Mouse (Mus musculus) kidney, adult 11 months (tissue): ENCODE data around the gene Col6a2.

Experiments used
- DNase-seq: peaks from one replicate; pipeline ENCODE4 v3.0.0; 2022

The Col6a2 gene

GRCm38 (mm10) chr10:76634584-76634983 lies 11.2 kb upstream of the Col6a2 start:
- no peak for DNase-seq

- DNase-seq = no peak
These were observed 10.7 kb upstream of the Col6a2 start for GRCm38 (mm10) chr10:76634094-76634571.

DNA sequence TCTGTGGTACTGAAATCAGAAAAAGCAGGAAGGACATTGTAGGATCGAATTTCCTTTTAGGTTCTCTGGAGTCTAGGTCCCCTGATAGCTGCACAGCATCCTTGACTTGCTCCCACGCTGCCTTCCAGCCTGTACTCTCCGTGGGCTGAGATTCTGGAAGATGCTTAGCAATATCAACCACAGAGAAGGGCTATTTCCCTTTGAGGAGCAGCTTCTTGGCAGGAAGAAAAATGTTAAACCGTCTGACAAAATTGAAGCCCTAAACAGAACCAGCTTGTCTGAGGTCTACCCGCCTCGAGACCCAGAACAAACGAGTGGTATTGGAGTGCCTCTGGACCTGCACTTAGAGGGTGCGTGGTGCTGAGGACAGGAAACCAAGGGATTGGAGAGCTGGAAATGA lies 9.2 kb upstream of the Col6a2 start:
- no peak for DNase-seq

DNA sequence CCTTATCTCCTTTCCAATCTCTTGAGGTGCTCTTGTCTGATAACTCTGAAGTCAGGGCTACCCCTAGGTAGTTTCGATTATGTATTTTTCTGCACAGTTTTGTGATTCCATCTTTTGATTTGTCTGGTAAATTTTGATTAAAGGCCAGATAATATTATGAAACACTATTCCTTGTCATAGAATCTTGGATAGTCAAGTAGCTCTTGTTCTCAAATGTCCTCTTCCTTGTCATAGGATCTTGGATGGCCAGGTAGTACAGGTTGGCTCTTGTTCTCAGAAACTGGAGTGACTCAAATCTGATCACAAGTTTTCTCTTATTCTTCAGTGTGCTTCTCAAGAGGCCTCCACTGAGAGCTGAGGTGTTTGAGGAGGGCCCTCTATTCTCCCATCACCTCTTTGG lies 7.2 kb upstream of the Col6a2 start:
- no peak for DNase-seq

GRCm38 (mm10) chr10:76627714-76628113 lies 4.3 kb upstream of the Col6a2 start:
- no peak for DNase-seq

GRCm38 (mm10) chr10:76624903-76625302 lies 1.5 kb upstream of the Col6a2 start:
- DNase-seq = no peak

DNA sequence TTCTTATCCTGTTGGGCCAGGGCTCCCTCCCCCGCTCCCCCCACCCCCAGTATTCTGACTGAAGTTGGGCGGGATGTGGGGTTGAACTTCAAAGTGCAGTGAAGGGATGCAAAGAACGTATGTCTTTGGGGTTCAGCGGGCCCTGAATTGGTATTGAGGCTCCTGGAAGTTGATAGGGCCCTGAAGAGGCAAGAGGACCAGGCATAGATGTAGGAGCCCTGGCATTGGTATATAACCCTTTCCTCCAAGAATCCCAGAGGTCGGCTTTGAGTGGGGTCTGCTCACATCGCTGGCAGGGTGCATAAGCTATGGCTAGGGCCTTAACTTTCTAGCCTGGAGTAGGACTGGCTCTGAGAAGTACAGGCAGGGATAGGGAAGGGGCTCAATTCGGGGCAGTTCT lies 304 bp upstream of the Col6a2 start:
- no peak for DNase-seq

DNA sequence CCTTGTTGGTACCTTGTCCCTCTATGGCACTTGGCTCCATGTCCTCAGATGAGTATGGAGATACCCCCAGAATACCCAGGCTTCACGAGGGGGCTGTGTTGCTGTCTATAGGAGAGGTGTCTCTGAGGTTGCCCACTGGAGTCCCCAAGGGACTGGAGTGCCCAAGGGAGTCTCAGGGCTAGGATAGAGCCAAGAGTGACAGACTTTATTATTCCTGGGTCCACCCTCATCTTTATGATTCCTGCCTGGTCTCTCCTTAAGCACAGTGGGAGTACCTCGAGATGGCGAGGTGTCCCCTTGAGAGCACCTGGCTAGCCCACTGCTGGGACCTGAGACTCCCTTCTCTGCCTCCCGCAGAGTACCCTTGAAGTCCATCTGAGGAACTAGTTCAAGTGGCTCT lies 1.0 kb downstream of the Col6a2 start:
- no peak for DNase-seq

GRCm38 (mm10) chr10:76612473-76612872 lies 11.0 kb downstream of the Col6a2 start:
- no peak for DNase-seq

DNA sequence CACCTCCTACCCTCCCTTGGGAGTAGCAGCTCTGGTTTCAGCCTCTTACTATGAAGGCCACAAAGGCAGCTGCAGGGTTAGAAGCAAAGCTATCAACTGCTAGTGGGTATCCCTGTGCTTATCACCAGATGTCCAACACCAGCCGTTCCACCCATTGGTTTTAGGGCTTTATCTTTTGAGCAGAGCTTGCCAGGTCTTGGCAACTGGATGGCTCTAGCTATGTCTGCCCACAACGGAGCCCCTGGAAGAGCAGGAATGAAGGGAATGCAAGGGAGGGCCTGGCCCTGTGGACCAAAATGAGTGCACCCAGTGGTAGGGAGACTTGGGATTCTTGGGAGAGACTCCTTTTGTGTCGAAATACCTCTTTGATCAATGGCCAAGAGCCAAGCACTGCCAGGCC lies 20.7 kb downstream of the Col6a2 start:
- no peak for DNase-seq

- DNase-seq = no peak
These were observed 27.1 kb downstream of the Col6a2 start for GRCm38 (mm10) chr10:76596338-76596737.

DNA sequence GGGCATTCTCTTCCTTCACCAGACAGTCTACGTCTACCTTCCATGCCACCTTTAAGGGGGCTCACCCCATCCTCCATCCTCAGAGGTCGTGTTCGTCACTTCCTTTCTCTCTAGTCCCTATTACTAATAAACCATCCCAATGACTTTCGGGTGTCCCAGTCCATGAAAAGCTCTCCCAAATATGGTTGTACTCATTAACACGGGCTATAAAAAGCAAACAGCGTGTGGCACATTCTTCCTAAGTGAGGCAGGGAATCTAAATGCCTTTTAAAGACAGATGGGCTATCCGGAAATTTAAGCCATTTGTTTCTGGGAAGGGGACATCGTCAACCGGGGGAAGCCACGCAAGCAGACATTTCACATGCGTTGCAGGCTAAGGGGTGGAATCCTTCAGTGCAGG lies 33.2 kb downstream of the Col6a2 start:
- DNase-seq = no peak

GRCm38 (mm10) chr10:76586190-76586589 lies 37.2 kb downstream of the Col6a2 start:
- DNase-seq = no peak

DNA sequence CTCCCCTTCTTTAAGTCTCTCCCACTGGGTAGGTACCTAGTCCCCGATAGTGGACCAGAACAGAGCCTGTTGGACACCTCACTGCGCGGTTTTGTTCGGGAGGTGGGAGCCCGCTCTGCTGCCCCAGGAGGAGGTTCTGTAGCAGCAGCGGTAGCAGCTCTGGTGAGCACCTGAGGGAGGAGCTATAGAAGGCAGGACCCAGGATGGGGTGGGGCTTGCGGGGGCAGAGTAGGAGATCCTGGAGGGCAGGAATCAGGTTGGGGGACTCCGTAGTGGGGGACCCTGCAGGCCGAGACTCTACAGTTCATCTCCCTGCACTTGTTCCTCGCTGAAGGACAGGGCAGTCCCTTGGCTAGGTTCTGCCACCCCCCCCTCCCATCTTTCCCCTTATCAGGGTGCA lies 39.3 kb downstream of the Col6a2 start:
- no peak for DNase-seq

GRCm38 (mm10) chr10:76576920-76577319 lies 46.5 kb downstream of the Col6a2 start:
- no peak for DNase-seq

DNA sequence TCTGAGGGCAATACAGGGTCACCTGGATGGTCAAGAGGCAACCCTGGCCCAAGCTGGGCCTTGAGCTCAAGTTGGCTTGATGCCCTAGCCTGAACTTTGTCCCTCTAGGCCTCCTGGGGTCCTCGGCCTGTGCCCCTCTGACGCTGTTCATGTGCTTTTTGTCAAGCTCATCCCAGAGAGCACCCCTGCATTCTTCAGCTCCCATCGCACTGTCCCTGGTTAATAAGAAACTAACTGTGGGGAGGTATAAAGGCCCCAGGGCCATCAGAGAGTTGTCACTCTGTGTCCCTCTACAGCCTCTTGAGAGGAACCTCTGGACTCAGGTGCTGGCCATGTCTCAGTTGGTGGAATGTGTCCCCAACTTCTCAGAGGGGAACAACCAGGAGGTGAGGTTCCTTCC lies 48.1 kb downstream of the Col6a2 start, which contains the start of gene Ftcd:
Gene Ftcd, plus strand, starts transcription at position 275 of the 400 bp plus-strand sequence.
- peak; percentile 79 for DNase-seq

DNA sequence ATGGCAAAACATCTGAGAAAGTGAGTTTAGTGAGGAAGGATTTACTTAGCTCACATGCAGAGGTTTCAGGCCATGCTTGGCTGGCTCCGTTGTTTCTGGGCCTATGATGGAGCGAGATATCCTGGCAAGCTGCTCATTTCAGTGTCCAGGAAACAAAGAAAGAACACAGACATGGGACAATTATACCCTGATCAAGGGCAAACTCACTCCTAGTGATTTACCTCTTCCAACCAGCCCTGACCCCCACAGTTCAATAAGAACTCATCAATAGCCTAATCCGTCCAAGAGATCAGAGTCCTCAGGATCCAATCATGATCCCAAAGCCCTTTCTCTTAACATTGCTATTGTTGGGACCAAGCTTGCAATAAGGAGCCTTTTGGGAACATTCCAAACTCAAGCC lies 51.3 kb downstream of the Col6a2 start:
- DNase-seq = no peak

DNA sequence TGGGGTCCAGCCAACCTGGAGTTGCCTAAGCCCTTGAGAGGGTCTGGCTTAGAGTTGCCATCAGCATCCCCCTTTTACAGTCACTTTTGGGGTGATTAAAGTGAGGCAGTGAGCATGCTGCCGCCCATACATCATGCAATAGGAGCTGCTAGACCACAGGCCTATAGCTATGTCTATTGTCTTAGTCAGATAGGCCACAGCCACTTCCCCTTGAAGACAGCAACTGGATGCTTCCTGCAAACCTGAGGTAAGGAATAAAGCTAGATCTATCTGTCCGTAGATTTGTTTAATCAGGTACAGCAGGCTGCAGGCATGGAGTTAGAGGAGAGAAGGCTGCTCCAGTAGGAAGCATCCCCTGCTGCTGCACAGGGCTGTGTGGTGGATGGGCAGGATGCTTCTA lies 52.4 kb downstream of the Col6a2 start:
- no peak for DNase-seq

DNA sequence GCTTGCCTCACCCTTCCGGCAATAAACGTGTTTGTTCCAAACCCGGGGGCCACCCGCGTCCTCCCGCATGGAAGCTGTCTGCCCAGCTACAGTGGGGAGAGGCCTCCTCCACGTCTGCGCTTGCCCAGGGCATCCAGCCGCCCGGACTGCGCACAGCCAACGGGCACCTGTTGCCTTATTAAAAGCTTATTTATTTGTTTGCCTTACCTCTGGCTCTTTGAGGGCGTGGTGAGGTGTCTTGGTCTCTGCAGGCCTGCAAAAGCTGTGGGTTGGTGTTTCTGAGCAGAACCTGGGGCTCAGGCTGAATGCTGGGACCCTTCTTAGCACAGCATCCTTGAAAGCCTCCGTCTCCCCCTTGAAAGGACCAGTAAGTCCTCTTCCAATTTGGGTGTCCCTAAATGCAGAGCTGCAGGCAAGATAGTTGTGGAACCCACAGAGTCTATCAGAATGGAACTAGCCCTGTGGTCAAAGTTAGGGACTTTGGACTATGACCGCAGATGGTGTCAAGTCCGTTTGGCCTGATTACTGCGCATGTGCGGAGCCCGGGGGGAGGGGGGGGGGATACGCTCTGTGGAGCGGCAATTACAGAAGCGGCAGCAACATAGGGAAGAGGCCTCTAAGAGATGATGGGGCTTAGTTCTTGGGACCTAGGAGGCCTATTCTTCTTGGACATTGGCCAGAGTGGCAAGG lies 53.3 kb downstream of the Col6a2 start:
- peak; percentile 48 for DNase-seq

- DNase-seq = no peak
These were observed 61.5 kb downstream of the Col6a2 start, which contains the start of gene Spatc1l for GRCm38 (mm10) chr10:76561972-76562371. Gene Spatc1l, plus strand, starts transcription at chr10:76562272.

DNA sequence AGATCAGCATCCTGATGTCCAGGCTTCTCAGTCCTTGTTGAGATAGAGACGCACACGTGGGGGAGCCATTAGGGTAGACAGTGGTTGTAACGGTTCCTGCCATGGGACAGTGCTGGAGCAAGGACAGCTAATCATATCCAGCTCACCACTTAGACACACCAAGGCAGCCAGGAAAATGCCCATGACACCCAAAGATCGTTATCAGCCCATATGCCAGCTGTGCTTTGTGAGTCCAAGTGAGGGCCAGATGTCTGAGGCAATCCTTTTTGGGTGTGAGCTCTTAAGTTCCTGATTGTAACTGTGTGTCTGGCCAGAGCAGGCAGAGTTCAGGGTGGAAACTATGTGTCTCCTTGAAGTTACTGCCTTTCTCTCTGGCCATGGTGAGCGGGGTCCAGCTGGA lies 69.4 kb downstream of the Col6a2 start:
- no peak for DNase-seq

- no peak for DNase-seq
These were observed 71.9 kb downstream of the Col6a2 start for GRCm38 (mm10) chr10:76551556-76551955.

DNA sequence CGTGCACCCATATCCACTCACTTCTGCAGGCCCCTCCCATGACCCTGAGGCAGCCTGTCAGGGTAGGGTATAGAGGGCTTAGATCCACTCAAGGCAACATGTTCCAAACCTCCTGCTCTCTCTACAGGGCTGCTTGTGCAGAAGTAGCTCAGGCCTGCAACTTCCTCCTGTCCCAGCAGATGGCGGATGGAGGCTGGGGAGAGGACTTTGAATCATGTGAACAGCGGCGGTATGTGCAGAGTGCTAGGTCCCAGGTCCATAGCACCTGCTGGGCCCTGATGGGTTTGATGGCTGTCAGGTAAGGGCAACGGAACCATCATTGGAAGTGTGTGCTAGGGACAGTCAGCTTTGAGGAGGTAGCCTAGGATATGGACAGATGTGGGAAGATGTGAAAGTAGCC lies 73.0 kb downstream of the Col6a2 start:
- DNase-seq = no peak

GRCm38 (mm10) chr10:76548218-76548617 lies 75.2 kb downstream of the Col6a2 start:
- no peak for DNase-seq

GRCm38 (mm10) chr10:76546566-76546965 lies 76.9 kb downstream of the Col6a2 start:
- DNase-seq = peak; percentile 43
